10 mouse cellular contexts compared by ENCODE assay signal in the genomic region with DNA sequence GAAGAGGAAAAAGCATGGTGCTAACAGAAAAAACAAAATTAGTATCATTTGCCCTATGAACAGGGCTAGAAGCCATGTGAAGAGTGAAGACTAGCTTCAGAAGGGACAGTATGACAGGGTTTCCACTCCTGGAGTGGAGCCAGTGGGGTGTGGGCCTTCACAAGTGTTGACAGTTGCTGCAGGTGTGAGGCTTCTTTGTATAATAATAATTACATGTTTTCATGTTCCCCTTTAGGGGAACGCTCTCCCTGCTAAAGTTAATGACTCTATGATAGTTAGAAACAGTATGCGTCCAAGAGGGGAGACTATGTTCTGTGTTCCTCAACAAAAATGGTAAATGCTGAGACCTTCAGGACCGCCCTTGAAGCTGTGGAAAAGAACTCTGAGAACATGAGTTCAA. TPM values are rescaled to one million over a fixed set of nuclear protein-coding genes. Genes with fewer than 3 reads are reported as not detected.
A peak's percentile ranks its signal among the peaks of the same experiment; 100 is the strongest.
DNase-seq lines count a peak whose midpoint lies in the region; ATAC-seq and TF ChIP-seq lines count a peak whose summit lies in the region.
"Had no signal": no experiment of that assay in that cellular context is flagged by ENCODE, and none has a peak within 500 bp of the region (broad histone marks: within the 10 kb centered on the region; RNA-seq: fewer than 3 reads in every experiment).

No protein-coding gene starts in this region.

- peaks cover 37% of the 10 kb centered on the region for H3K4me1 ChIP-seq in forebrain, embryonic 10.5 days
- H3K4me1 ChIP-seq in forebrain, embryonic 11.5 days (replicated peaks; ENCODE audit: control insufficient read depth, insufficient read depth, low read length) = peaks cover 10% of the 10 kb centered on the region
- peaks cover 29% of the 10 kb centered on the region for H3K4me1 ChIP-seq in E14TG2a.4 (replicated peaks; ENCODE audit: low read depth, low read length)
- H3K4me1 ChIP-seq in hindbrain, embryonic 13.5 days (replicated peaks) = peaks cover 39% of the 10 kb centered on the region
- peaks cover 34% of the 10 kb centered on the region for H3K4me1 ChIP-seq in midbrain, embryonic 10.5 days

- H3K36me3 ChIP-seq in forebrain, embryonic 10.5 days (replicated peaks) = peaks cover 5% of the 10 kb centered on the region; the same call in 1 of the 2 replicates
- H3K36me3 ChIP-seq in forebrain, embryonic 11.5 days (ENCODE audit: control insufficient read depth, insufficient read depth, low read length) = no peaks in the 10 kb centered on the region
- peaks cover 13% of the 10 kb centered on the region for H3K36me3 ChIP-seq in E14TG2a.4 (ENCODE audit: insufficient read depth, low read length)
- no peaks in the 10 kb centered on the region for H3K36me3 ChIP-seq in hindbrain, embryonic 13.5 days
- peaks cover 8% of the 10 kb centered on the region; the same call in 1 of the 2 replicates for H3K36me3 ChIP-seq in midbrain, embryonic 10.5 days

- no peak overlapping the region for H3K4me2 ChIP-seq in forebrain, embryonic 11.5 days (ENCODE audit: low read depth, low read length, severe bottlenecking)
- H3K4me2 ChIP-seq in hindbrain, embryonic 13.5 days = peak overlapping the region; percentile 97

- 96% methylated on average over 3 of the region's 3 CpGs for WGBS in forebrain, embryonic 10.5 days
- WGBS in forebrain, embryonic 11.5 days = 91% methylated on average over 3 of the region's 3 CpGs
- 97% methylated on average over 3 of the region's 3 CpGs for WGBS in hindbrain, embryonic 13.5 days
- 97% methylated on average over 3 of the region's 3 CpGs for WGBS in midbrain, embryonic 10.5 days

- peak overlapping the region; percentile 100 for H3K27ac ChIP-seq in forebrain, embryonic 10.5 days
- no peak overlapping the region for H3K27ac ChIP-seq in forebrain, embryonic 11.5 days (ENCODE audit: low read depth, low read length)
- H3K27ac ChIP-seq in hindbrain, embryonic 13.5 days = peak overlapping the region; percentile 96
- peak overlapping the region; percentile 98; the same call in 1 of the 2 replicates for H3K27ac ChIP-seq in midbrain, embryonic 10.5 days (replicated peaks)

- TF ChIP-seq CTCF in E14TG2a.4 (conservative IDR thresholded peaks at IDR 0.05; ENCODE audit: low read length) = no peak

- DNase-seq in forebrain, embryonic 10.5 days (ENCODE audit: extremely low spot score, low spot score) = no peak
- DNase-seq in forebrain, embryonic 11.5 days (ENCODE audit: low spot score) = no peak
- no peak for DNase-seq in midbrain, embryonic 10.5 days (ENCODE audit: low spot score)
- DNase-seq in spleen, postnatal 14 days (ENCODE audit: low spot score in 2 of 2) = no peak
- no peak for DNase-seq in kidney, postnatal 14 days
- DNase-seq: cerebellum, adult 9-11 months; thymus, adult 2 months had no signal

- H3K4me3 ChIP-seq in forebrain, embryonic 10.5 days = peak overlapping the region; percentile 96
- no peak overlapping the region for H3K4me3 ChIP-seq in forebrain, embryonic 11.5 days (ENCODE audit: low read depth, low read length)
- 0 out of 2 replicates have a peak overlapping the region, but pooled peaks have one; percentile 92 for H3K4me3 ChIP-seq in E14TG2a.4 (replicated peaks; ENCODE audit: low read length)
- H3K4me3 ChIP-seq in hindbrain, embryonic 13.5 days = peak overlapping the region; percentile 86
- peak overlapping the region; percentile 84 for H3K4me3 ChIP-seq in midbrain, embryonic 10.5 days

- peaks cover 15% of the 10 kb centered on the region for H3K9me3 ChIP-seq in forebrain, embryonic 10.5 days
- peaks cover 5% of the 10 kb centered on the region for H3K9me3 ChIP-seq in forebrain, embryonic 11.5 days (ENCODE audit: control insufficient read depth, low read length)
- peaks cover 34% of the 10 kb centered on the region for H3K9me3 ChIP-seq in E14TG2a.4 (ENCODE audit: low read length)
- H3K9me3 ChIP-seq in hindbrain, embryonic 13.5 days = no peaks in the 10 kb centered on the region
- peaks cover 7% of the 10 kb centered on the region; the same call in 1 of the 2 replicates for H3K9me3 ChIP-seq in midbrain, embryonic 10.5 days (replicated peaks)

- no peak for ATAC-seq in forebrain, embryonic 11.5 days (replicated peaks; ENCODE audit: low FRiP score)
- no peak for ATAC-seq in hindbrain, embryonic 13.5 days (ENCODE audit: low FRiP score)
- ATAC-seq in activated CD4-positive, CD25-positive, alpha-beta regulatory T cell, adult 4 months = no peak

- no peaks in the 10 kb centered on the region for H3K27me3 ChIP-seq in forebrain, embryonic 10.5 days (ENCODE audit: poor library complexity, severe bottlenecking)
- H3K27me3 ChIP-seq in forebrain, embryonic 11.5 days (ENCODE audit: control insufficient read depth, insufficient read depth, low read length) = no peaks in the 10 kb centered on the region
- H3K27me3 ChIP-seq in E14TG2a.4 (ENCODE audit: insufficient read depth, low read length) = no peaks in the 10 kb centered on the region
- no peaks in the 10 kb centered on the region for H3K27me3 ChIP-seq in hindbrain, embryonic 13.5 days
- H3K27me3 ChIP-seq in midbrain, embryonic 10.5 days (ENCODE audit: low read depth, poor library complexity, severe bottlenecking) = no peaks in the 10 kb centered on the region

- no peak overlapping the region for H3K9ac ChIP-seq in forebrain, embryonic 11.5 days (ENCODE audit: low read length)
- 0 out of 2 replicates have a peak overlapping the region, but pooled peaks have one; percentile 95 for H3K9ac ChIP-seq in hindbrain, embryonic 13.5 days

RNA-seq across cellular contexts. Expression of a gene that starts 0.4 kb away (rescaled TPM):
- polyA plus RNA-seq in forebrain, embryonic 10.5 days (2016; fragmentation: Nextera tagmentation; extraction: Ambion mirVana) = 0.76 and 1.0 TPM in 2 replicates
- polyA plus RNA-seq in forebrain, embryonic 11.5 days (2014; fragmentation: Nextera tagmentation; extraction: Ambion mirVana) = 0.41 and 0.79 TPM in 2 replicates
- 1.9 and 3.9 TPM in 2 replicates for polyA plus RNA-seq in hindbrain, embryonic 13.5 days (2015; fragmentation: Nextera tagmentation; extraction: Ambion mirVana)
- polyA plus RNA-seq in midbrain, embryonic 10.5 days (2016; fragmentation: Nextera tagmentation; extraction: Ambion mirVana) = 0.99 and 1.2 TPM in 2 replicates
- not detected for polyA plus RNA-seq in activated CD4-positive, CD25-positive, alpha-beta regulatory T cell, adult 4 months (2017; shearing (Covaris generic))

RNA-seq across cellular contexts. Expression of a gene that starts 1.0 kb away (rescaled TPM):
- polyA plus RNA-seq in forebrain, embryonic 10.5 days (2016; fragmentation: Nextera tagmentation; extraction: Ambion mirVana) = 46.5 and 50.0 TPM in 2 replicates
- polyA plus RNA-seq in forebrain, embryonic 11.5 days (2014; fragmentation: Nextera tagmentation; extraction: Ambion mirVana) = 59.4 and 63.9 TPM in 2 replicates
- polyA plus RNA-seq in hindbrain, embryonic 13.5 days (2015; fragmentation: Nextera tagmentation; extraction: Ambion mirVana) = 20.1 and 21.5 TPM in 2 replicates
- 47.7 and 49.8 TPM in 2 replicates for polyA plus RNA-seq in midbrain, embryonic 10.5 days (2016; fragmentation: Nextera tagmentation; extraction: Ambion mirVana)
- under 1 TPM; 0.70 to 0.74 TPM for polyA plus RNA-seq in activated CD4-positive, CD25-positive, alpha-beta regulatory T cell, adult 4 months (2017; shearing (Covaris generic))

RNA-seq across cellular contexts. Expression of a gene that starts 17.9 kb away (rescaled TPM):
- 9.3 and 9.5 TPM in 2 replicates for polyA plus RNA-seq in forebrain, embryonic 10.5 days (2016; fragmentation: Nextera tagmentation; extraction: Ambion mirVana)
- polyA plus RNA-seq in forebrain, embryonic 11.5 days (2014; fragmentation: Nextera tagmentation; extraction: Ambion mirVana) = 20.4 and 22.9 TPM in 2 replicates
- 16.4 and 16.9 TPM in 2 replicates for polyA plus RNA-seq in hindbrain, embryonic 13.5 days (2015; fragmentation: Nextera tagmentation; extraction: Ambion mirVana)
- polyA plus RNA-seq in midbrain, embryonic 10.5 days (2016; fragmentation: Nextera tagmentation; extraction: Ambion mirVana) = 8.6 and 9.2 TPM in 2 replicates
- under 1 TPM; 0.30 to 0.33 TPM for polyA plus RNA-seq in activated CD4-positive, CD25-positive, alpha-beta regulatory T cell, adult 4 months (2017; shearing (Covaris generic))

RNA-seq across cellular contexts. Expression of a gene that starts 39.3 kb away (rescaled TPM):
- 1.1 and 2.4 TPM in 2 replicates for polyA plus RNA-seq in forebrain, embryonic 10.5 days (2016; fragmentation: Nextera tagmentation; extraction: Ambion mirVana)
- polyA plus RNA-seq in forebrain, embryonic 11.5 days (2014; fragmentation: Nextera tagmentation; extraction: Ambion mirVana) = 6.3 and 7.6 TPM in 2 replicates
- polyA plus RNA-seq in hindbrain, embryonic 13.5 days (2015; fragmentation: Nextera tagmentation; extraction: Ambion mirVana) = 28.1 and 34.2 TPM in 2 replicates
- 1.3 and 3.7 TPM in 2 replicates for polyA plus RNA-seq in midbrain, embryonic 10.5 days (2016; fragmentation: Nextera tagmentation; extraction: Ambion mirVana)
- not detected for polyA plus RNA-seq in activated CD4-positive, CD25-positive, alpha-beta regulatory T cell, adult 4 months (2017; shearing (Covaris generic))

RNA-seq across cellular contexts. Expression of a gene that starts 48.6 kb away (rescaled TPM):
- not detected in 2 replicates for polyA plus RNA-seq in forebrain, embryonic 10.5 days (2016; fragmentation: Nextera tagmentation; extraction: Ambion mirVana)
- polyA plus RNA-seq in forebrain, embryonic 11.5 days (2014; fragmentation: Nextera tagmentation; extraction: Ambion mirVana) = not detected in 2 replicates
- polyA plus RNA-seq in hindbrain, embryonic 13.5 days (2015; fragmentation: Nextera tagmentation; extraction: Ambion mirVana) = not detected in 2 replicates
- not detected in 2 replicates for polyA plus RNA-seq in midbrain, embryonic 10.5 days (2016; fragmentation: Nextera tagmentation; extraction: Ambion mirVana)
- polyA plus RNA-seq in activated CD4-positive, CD25-positive, alpha-beta regulatory T cell, adult 4 months (2017; shearing (Covaris generic)) = not detected
- polyA plus RNA-seq: thymus, adult 2 months had no signal

Comparison
In these comparisons a context has a peak if more than half of its experiments do, and no peak if none do; other contexts are left out.
1. RNA of a gene that starts 1.0 kb away (polyA plus RNA-seq): 59.4 to 63.9 TPM in forebrain, embryonic 11.5 days, 47.7 to 49.8 TPM in midbrain, embryonic 10.5 days, 46.5 to 50.0 TPM in forebrain, embryonic 10.5 days and 20.1 to 21.5 TPM in hindbrain, embryonic 13.5 days; 0.70 to 0.74 TPM in activated CD4-positive, CD25-positive, alpha-beta regulatory T cell, adult 4 months; every median in the first group is over 10 times any median in the second.